Mouse (Mus musculus) small intestine, adult 2 months (tissue): ENCODE measurements around the gene Kyat1. TPM values are rescaled to one million over a fixed set of nuclear protein-coding genes. Genes with fewer than 3 reads are reported as not detected.
A peak's percentile ranks its signal among the peaks of the same experiment; 100 is the strongest.

Source experiments
- H3K27ac ChIP-seq: fragments of 200-500 bp; 2 replicates; pipeline ENCODE4 v1.5.1; 2012; ENCODE audit warnings: low read depth, low read length, control low read depth, inconsistent platforms; ENCODE audit not compliant: insufficient read depth
- H3K27me3 ChIP-seq: fragments of 200-500 bp; 2 replicates; pipeline ENCODE4 v1.6.1; 2012; ENCODE audit warnings: mild to moderate bottlenecking, moderate library complexity, low read length, inconsistent platforms; ENCODE audit not compliant: control insufficient read depth, insufficient read depth
- H3K36me3 ChIP-seq: fragments of 200-500 bp; 2 replicates; pipeline ENCODE4 v1.6.1; 2012; ENCODE audit warnings: mild to moderate bottlenecking, low read length, control low read depth, inconsistent platforms; ENCODE audit not compliant: control insufficient read depth, insufficient read depth
- H3K4me1 ChIP-seq: fragments of 200-500 bp; 2 replicates; pipeline ENCODE4 v1.6.1; 2012; ENCODE audit warnings: low read length, inconsistent platforms, mixed read lengths; ENCODE audit not compliant: control insufficient read depth, insufficient read depth, insufficient read length
- H3K4me3 ChIP-seq: fragments of 200-500 bp; 2 replicates; pipeline ENCODE4 v1.5.1; 2012; ENCODE audit warnings: low read depth, mild to moderate bottlenecking, control low read depth, inconsistent platforms, low read length, moderate library complexity
- CTCF ChIP-seq: fragments of 200-500 bp; IDR thresholded peaks from 2 replicates; pipeline ENCODE4 v1.5.1; 2012; ENCODE audit warnings: low read depth, mild to moderate bottlenecking, control low read depth, inconsistent platforms, low read length, moderate library complexity, mixed read lengths; ENCODE audit not compliant: insufficient replicate concordance, insufficient read length; ENCODE audit errors: extremely low read depth
- POLR2A ChIP-seq: fragments of 200-500 bp; IDR thresholded peaks from 2 replicates; pipeline ENCODE4 v1.6.1; 2012; ENCODE audit warnings: low read depth, mild to moderate bottlenecking, control low read depth, inconsistent platforms, low read length, moderate library complexity
- WGBS: fragments of 180-500 bp; shearing (Covaris S2); methylation state at CpG from one replicate; pipeline ENCODE4 v1.1.7; 2018; 5-methylcytosine and 5-hydroxymethylcytosine counted together
- polyA plus RNA-seq: library from polyadenylated mRNA; depleted of rRNA; stranded (reverse); fragments of >200 nt; gene quantifications from 2 replicates; pipeline ENCODE4 v1.2.3, GENCODE M21; 2012; rRNA removed

Kyat1 gene
- polyA plus RNA-seq: 14.9 and 77.0 TPM in 2 replicates

DNA sequence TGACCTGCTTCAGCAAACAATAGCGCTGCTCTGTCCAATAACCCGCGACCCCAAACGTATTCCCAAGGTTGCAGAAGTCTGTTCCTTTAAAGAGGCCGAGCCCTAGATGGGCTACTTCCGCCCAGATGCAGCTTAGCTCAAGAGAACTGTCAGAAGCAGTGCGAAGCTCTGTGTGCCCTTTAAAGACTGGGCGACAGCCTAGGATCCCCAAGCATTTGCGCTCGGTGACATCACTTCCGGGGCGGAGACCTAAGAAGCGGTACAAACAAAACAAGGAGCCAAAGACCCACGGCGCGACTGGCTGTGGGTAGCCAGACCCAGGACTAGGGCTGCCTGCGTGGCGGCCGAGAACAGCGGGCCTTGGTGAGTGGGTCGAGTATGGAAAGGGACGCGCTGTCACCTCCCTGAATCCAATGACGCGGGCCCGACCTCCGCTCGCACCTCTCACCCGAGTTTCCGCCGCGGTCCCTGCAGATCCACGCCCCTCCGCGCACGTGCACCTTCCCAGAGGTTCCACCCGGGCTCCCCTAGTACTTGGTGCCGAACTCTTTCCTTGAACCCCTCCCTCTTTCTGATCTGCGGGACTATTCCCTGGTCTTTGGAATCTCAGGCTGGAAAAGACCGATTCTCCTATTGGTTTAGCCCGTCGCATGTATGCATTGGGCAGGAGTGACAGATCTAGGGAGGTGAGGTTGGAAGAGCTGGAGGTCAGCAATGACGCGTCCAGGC, at the start of gene Kyat1:
Kyat1 (minus strand) TSS at position 219 of the 729 bp plus-strand sequence.
- Histone ChIP-seq H3K36me3 (no peaks in the 10 kb centered on the region), H3K4me3 (peak within 1 kb of the TSS; percentile 84), H3K4me1 (peaks cover 14% of the 10 kb centered on the region; the same call in 1 of the 2 replicates), H3K27me3 (no peaks in the 10 kb centered on the region), H3K27ac (peak within 1 kb of the TSS; percentile 74)
- peak; percentile 86 for TF ChIP-seq POLR2A
- no peak for TF ChIP-seq CTCF
- under 1% methylated on average over 44 of the region's 44 CpGs for WGBS

DNA sequence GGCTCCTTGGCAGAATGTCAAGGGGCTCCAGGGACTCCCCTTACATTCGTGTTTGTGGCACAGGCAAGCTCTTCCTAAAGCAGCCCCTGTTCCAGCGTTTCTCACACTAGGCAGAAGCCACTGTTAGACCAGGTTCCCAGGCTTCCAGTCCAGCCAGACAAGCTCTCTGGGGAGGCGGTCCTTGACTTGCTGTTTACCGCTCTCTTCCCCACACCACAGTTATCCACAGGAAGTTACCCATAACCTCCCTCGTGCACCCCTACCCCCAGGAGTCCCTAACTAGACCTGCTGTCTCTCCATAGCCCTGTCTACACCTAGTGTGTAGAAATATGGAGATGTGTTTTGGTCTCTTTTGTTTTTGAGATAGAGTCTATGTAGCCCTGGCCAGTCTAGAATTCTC, 48.2 kb upstream of the Kyat1 start:
- no peaks in the 10 kb centered on the region for H3K27me3 ChIP-seq
- peaks cover 42% of the 10 kb centered on the region for H3K36me3 ChIP-seq
- peaks cover 36% of the 10 kb centered on the region for H3K4me1 ChIP-seq
- H3K27ac ChIP-seq: no peak overlapping the region
- no peak for TF ChIP-seq POLR2A
- TF ChIP-seq CTCF: no peak
- H3K4me3 ChIP-seq: no peak overlapping the region
- 75% methylated on average over 5 of the region's 5 CpGs for WGBS

DNA sequence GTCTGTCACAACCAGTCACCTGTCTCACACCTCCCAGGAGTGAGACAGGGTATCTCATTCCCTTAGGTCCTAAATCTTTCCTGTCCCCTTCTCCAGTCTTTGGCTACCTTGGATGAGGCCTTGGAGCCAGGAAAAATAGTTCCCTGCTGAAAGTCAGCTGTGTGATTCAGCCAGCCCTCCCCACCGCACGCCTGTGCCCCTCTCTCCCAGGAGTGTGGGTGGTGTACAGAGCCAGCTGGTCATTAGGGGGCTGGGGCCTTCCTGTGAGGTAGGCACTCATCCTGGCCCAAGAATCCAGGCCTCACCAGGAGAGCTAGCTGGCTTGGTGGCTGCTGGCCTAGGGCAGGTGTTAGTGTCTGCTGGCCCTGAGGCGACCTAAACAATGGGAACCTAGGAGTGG, 46.9 kb upstream of the Kyat1 start:
- TF ChIP-seq CTCF (no peak), POLR2A (no peak)
- no peak overlapping the region for H3K4me3 ChIP-seq
- 87% methylated on average over 3 of the region's 3 CpGs for WGBS
- no peaks in the 10 kb centered on the region for H3K27me3 ChIP-seq
- H3K36me3 ChIP-seq: peaks cover 34% of the 10 kb centered on the region
- peak overlapping the region; percentile 50; the same call in 1 of the 2 replicates for H3K27ac ChIP-seq
- peaks cover 28% of the 10 kb centered on the region for H3K4me1 ChIP-seq

DNA sequence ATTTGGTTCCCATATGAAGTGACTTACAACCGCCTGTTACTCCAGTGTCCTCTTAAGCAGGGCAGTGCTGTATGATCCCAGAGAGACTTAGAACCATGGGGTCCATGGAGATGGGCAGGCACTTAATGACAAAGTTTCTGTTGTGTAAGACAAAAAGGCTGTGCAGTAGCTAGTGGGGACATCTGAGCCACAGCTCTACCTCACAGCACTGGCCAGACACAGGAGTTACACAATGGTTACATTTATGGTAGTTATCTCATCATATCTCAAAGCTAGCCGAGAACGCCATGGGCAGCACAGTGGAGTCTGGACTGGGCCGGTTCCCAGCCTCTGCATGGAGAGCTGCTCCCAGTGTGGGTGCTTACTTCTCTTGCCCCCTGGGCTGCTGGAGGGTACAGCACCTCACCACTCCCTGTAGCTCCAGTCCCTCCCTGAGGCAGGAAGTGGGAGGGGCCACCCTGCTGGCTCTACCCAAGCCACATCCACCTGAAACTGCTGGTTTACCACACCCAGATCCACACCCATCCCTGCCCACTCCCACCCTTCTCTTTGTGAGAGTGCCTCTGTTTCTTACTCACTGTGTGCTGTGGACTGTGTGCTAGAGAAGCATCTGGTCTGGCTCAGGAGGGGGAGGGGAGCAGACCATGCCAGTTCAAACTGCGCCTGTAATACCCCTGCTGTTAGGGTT, 45.9 kb upstream of the Kyat1 start:
- peaks cover 29% of the 10 kb centered on the region for H3K4me1 ChIP-seq
- H3K27me3 ChIP-seq: no peaks in the 10 kb centered on the region
- no peak overlapping the region for H3K4me3 ChIP-seq
- no peak for TF ChIP-seq CTCF
- TF ChIP-seq POLR2A: no peak
- peaks cover 25% of the 10 kb centered on the region for H3K36me3 ChIP-seq
- 39% methylated on average over 5 of the region's 5 CpGs for WGBS
- H3K27ac ChIP-seq: peak overlapping the region; percentile 67

DNA sequence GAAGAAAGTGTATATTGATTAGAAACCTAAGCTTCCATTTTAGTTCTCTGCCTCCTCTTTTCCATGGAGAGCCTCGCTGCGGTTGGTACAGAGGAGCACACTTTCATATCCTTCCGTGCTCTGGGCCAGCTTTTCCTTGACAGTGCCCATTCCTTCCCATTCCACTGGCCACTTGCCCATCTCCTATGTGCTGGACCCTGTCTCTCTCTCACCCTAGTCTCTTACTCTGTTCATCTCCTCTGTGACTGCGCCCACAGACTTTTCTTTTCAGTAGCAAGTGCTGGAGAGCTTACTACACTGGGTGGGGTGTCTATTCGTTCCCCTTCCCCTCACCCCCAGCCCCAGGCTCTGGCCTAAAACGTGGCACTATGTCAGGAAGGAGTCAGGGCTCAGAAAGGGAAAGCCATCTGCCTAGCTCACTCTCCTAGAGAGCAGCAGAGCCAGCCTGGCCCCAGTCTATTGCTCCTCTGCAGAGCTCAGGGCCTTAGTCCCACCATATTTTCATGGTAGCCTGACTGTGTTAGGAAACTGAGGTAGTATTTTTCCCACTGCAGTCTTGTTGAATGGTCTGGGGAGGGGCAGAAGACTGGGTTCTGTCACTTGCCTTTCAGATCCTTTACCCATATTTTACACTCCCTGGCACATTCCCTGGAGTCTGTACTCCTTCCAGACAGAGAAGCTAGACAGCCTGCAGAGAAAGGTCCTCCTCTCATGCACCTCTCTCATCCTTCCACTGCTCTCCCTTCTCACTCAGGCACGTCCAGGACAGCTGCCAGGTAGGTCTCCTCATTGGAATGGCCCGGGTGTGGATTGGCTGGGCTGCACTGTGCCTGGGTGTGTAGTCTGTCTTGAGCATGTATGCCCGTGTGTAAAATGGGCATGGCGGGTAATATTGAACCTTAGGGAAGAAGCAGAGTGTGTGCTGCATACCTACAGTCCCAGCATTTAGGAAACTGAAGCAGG, 44.8 kb upstream of the Kyat1 start:
- WGBS: 64% methylated on average over 10 of the region's 10 CpGs

DNA sequence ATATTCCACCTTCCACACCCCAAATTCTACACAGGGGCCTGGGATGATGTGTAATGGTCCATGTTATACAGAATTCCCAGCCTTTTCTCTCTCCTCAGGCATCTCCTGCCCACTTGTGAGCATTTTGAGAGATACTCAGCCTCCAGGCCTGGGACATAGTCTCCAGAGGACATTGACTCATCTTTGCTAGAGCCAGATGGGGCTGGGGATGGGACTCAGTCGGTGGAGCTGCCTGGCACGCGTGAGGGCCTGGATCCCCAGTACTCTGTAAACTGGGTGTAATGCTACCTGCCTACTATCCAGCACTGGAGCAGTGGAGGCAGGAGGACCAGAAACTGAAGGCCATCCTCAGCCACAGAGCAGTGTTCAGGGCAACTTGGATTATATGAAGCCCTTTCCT, 43.5 kb upstream of the Kyat1 start:
- H3K4me3 ChIP-seq: no peak overlapping the region
- H3K27ac ChIP-seq: no peak overlapping the region
- TF ChIP-seq CTCF: 0 out of 2 replicates have a peak, but pooled peaks have one; percentile 13
- TF ChIP-seq POLR2A: no peak
- WGBS: 92% methylated on average over 3 of the region's 3 CpGs
- H3K36me3 ChIP-seq: peaks cover 10% of the 10 kb centered on the region
- H3K4me1 ChIP-seq: peaks cover 42% of the 10 kb centered on the region
- no peaks in the 10 kb centered on the region for H3K27me3 ChIP-seq

More for the DNA sequence above, 44.8 kb upstream of the Kyat1 start:
- 0 out of 2 replicates have a peak overlapping the region, but pooled peaks have one; percentile 21 for H3K27ac ChIP-seq
- TF ChIP-seq CTCF (no peak), POLR2A (no peak)
- H3K4me1 ChIP-seq: peaks cover 34% of the 10 kb centered on the region
- H3K27me3 ChIP-seq: no peaks in the 10 kb centered on the region
- no peak overlapping the region for H3K4me3 ChIP-seq
- peaks cover 15% of the 10 kb centered on the region for H3K36me3 ChIP-seq
